Mouse (Mus musculus): ENCODE measurements around the gene Kidins220. TPM values are rescaled to one million over a fixed set of nuclear protein-coding genes. Genes with fewer than 3 reads are reported as not detected.

Gene Kidins220
- polyA plus RNA-seq, 1 experiment from 2014 or later, result 180 TPM

DNA sequence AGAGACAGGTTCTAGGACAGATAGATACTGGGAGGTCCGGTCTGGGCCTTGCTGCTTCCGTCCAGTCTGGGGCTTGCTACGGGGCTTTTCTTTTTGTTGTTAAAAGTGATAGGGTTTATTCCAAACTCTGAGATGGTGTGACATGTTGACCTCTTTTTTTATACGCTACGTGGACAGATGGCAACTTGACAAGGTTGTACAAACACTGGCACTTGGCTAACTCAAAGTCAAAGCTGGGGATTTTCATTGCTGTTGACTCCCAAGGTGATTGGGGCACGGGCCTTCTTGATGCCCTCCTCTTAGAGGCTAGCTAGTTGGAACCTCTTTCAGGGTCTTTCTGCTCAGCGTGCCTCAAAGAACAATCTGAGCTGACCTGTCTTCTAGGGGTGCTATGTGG is 136.0 kb downstream of the Kidins220 start:
- no peak overlapping the region for H3K4me3 ChIP-seq
- no peaks in the 10 kb centered on the region for H3K4me1 ChIP-seq
- H3K4me2 ChIP-seq, result no peak overlapping the region
- no peaks in the 10 kb centered on the region for H3K9me3 ChIP-seq
- no peak overlapping the region for H3K27ac ChIP-seq
- H3K27me3 ChIP-seq (replicated peaks), result no peaks in the 10 kb centered on the region
- no peak for ATAC-seq (replicated peaks)
- 87% methylated on average over 7 of the region's 7 CpGs for WGBS
- H3K9ac ChIP-seq, result no peak overlapping the region
- H3K36me3 ChIP-seq (replicated peaks), result no peaks in the 10 kb centered on the region

Other genes with a start within 250 kb of the Kidins220 start
- 68.6 and 71.5 TPM in 2 replicates for gene Mboat2, start 144.0 kb upstream of the Kidins220 start, polyA plus RNA-seq (2015; fragmentation: Nextera tagmentation; extraction: Ambion mirVana)
- 138 TPM in 2 replicates for gene Id2, start 122.2 kb downstream of the Kidins220 start, polyA plus RNA-seq (2015; fragmentation: Nextera tagmentation; extraction: Ambion mirVana)

Data from midbrain, embryonic 15.5 days (tissue).